Mouse (Mus musculus) mouse embryonic stem cell (cell line): ENCODE data around the gene Mtg2.

Experiments
- in situ Hi-C, 2 experiments: fragments of 300-500 bp; cut with MboI; formaldehyde crosslinking; loops; 1 replicate in 1 of 2; 3 replicates in 1 of 2; pipeline ENCODE4 v1.14.3; 2019 to 2020; ENCODE audit warnings: low sequenced_read_pairs in 2 of 2, low pct_unique_long_range_greater_than_20kb in 1 of 2, mixed read lengths in 1 of 2; ENCODE audit not compliant: unreplicated experiment in 1 of 2

Gene Mtg2

GRCm38 (mm10) chr2:180099529-180099928, 29.1 kb downstream of the Mtg2 start:
- in situ Hi-C loops, result no loop called here

- in situ Hi-C loops, result no loop called here
Measured at GRCm38 (mm10) chr2:180103151-180103977, 33.0 kb downstream of the Mtg2 start.

- in situ Hi-C loops, result no loop called here
Measured at GRCm38 (mm10) chr2:180103978-180104658, 33.7 kb downstream of the Mtg2 start, which contains the start of gene Hrh3. Gene Hrh3 (minus strand): TSS chr2:180104488.

- in situ Hi-C loops, result no loop called here
Measured at GRCm38 (mm10) chr2:180104659-180105377, 34.4 kb downstream of the Mtg2 start.

GRCm38 (mm10) chr2:180105441-180106190, 35.2 kb downstream of the Mtg2 start:
- in situ Hi-C loops, result no loop called here

GRCm38 (mm10) chr2:180107081-180107480, 36.7 kb downstream of the Mtg2 start:
- in situ Hi-C loops, result no loop called here

- in situ Hi-C loops, result no loop called here
Measured at GRCm38 (mm10) chr2:180108285-180108684, 37.9 kb downstream of the Mtg2 start.

- in situ Hi-C loops, result no loop called here
Measured at GRCm38 (mm10) chr2:180113909-180114890, 43.8 kb downstream of the Mtg2 start.

GRCm38 (mm10) chr2:180115279-180115678, 44.9 kb downstream of the Mtg2 start:
- in situ Hi-C loops, result no loop called here

- in situ Hi-C loops, result no loop called here
Measured at GRCm38 (mm10) chr2:180116081-180116493, 45.7 kb downstream of the Mtg2 start.

- in situ Hi-C loops, result no loop called here
Measured at GRCm38 (mm10) chr2:180116741-180117484, 46.5 kb downstream of the Mtg2 start.

GRCm38 (mm10) chr2:180117485-180118194, 47.3 kb downstream of the Mtg2 start:
- in situ Hi-C loops, result no loop called here

- in situ Hi-C loops, result no loop called here
Measured at GRCm38 (mm10) chr2:180118661-180119438, 48.5 kb downstream of the Mtg2 start, which contains the start of gene Osbpl2. Gene Osbpl2 (plus strand): TSS chr2:180119306.

- in situ Hi-C loops, result no loop called here
Measured at GRCm38 (mm10) chr2:180119439-180120291, 49.3 kb downstream of the Mtg2 start.
